Mouse (Mus musculus): Measurements from ENCODE around the gene Hsd17b3.

Gene Hsd17b3

DNA sequence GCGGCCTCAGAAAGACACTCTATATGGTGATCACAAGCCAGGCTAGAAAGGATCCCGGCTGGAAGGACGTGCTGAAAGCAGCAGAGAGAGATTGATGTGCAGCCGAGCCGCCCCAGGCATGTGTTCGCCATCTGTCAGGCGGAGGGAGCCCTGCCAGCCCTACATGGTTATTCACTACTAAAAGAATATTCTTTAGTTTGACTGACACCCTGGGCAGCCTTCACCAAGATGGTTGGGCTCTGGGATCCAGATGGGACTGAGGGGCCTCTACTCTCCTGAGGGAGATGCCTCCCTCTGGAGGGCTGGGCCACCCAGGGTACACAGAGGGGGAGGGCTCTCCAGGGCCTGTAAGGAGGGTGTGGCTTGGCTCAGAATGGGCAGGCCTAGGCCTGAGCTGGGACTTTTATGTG lies 68.1 kb downstream of the Hsd17b3 start:
- DNase-seq (ENCODE audit: low read depth, low spot score) = no peak
- H3K27me3 ChIP-seq (ENCODE audit: control insufficient read depth, insufficient read depth, low read length, poor library complexity, severe bottlenecking) = no peaks in the 10 kb centered on the region
- no peaks in the 10 kb centered on the region for H3K36me3 ChIP-seq (ENCODE audit: control insufficient read depth, insufficient read depth, low read length, poor library complexity, severe bottlenecking)

DNA sequence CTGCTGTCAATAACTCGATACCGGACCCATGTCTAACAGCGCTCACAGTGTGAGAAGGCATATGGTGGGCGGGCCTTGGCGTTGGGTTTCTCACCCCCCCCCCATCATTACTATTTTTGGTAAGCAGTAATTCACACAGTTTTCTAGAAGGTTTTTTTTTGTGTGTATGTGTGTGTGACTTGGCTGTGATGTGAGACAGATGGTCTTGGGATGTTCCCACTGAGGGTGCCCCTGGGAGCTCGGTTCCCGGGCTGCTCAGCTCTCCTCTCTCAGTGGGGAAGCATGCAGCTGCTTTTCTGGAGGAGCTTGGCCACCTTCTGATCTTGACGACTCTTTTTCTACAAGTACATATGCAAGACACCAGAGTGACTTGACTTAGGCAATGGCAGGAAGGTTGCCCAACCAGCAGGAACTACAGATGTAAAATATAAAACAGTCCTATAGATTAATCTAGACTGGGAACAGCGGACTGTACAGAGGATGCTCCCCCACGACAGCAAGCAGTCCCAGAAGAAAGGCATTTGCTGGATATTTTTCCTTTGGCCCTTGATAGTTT lies 70.4 kb downstream of the Hsd17b3 start:
- DNase-seq (ENCODE audit: low read depth, low spot score) = no peak
- no peaks in the 10 kb centered on the region for H3K27me3 ChIP-seq (ENCODE audit: control insufficient read depth, insufficient read depth, low read length, poor library complexity, severe bottlenecking)
- H3K36me3 ChIP-seq (ENCODE audit: control insufficient read depth, insufficient read depth, low read length, poor library complexity, severe bottlenecking) = no peaks in the 10 kb centered on the region

DNA sequence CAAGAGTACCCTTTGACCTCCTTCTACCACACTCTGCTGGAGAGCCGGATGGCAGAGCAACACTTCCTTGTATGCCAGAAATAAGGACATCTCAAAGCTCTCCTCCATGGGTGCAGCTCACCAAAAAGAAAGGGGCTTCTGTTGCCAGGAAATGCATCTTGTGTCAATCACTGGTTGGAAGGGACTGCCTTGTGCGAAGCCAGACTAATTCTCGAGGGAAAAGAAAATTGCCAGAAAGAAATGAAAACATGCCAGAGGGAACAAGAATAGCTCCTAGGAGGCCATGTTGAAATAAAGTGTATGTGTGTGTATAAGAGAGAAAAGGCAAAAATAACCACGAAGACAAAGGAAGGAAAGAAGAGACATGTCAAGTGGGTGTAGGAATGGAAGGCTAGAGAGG lies 73.0 kb downstream of the Hsd17b3 start:
- no peak for DNase-seq (ENCODE audit: low read depth, low spot score)
- no peaks in the 10 kb centered on the region for H3K27me3 ChIP-seq (ENCODE audit: control insufficient read depth, insufficient read depth, low read length, poor library complexity, severe bottlenecking)
- no peaks in the 10 kb centered on the region for H3K36me3 ChIP-seq (ENCODE audit: control insufficient read depth, insufficient read depth, low read length, poor library complexity, severe bottlenecking)

DNA sequence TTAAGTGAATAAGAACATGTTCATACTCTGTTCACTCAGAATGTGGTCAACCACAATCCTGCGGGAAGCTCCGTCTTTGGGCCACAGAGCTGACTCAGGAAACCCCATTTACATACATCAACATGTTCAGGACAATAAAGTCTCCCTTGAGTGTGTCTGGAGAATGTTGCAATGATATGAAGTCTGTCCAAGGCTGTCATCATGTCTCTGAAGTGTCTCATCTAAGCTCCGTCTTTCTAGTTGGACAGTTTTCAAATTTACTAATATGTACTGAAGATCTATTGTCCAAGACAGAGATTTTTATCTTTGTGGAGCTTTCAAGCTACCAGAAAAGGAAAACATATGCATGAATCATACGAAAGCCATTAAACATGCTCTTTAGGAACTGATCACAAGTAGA lies 77.9 kb downstream of the Hsd17b3 start:
- no peaks in the 10 kb centered on the region for H3K27me3 ChIP-seq (ENCODE audit: control insufficient read depth, insufficient read depth, low read length, poor library complexity, severe bottlenecking)
- H3K36me3 ChIP-seq (ENCODE audit: control insufficient read depth, insufficient read depth, low read length, poor library complexity, severe bottlenecking) = no peaks in the 10 kb centered on the region
- no peak for DNase-seq (ENCODE audit: low read depth, low spot score)
